Mouse (Mus musculus) lung, adult 18-20 months (tissue): Measurements from ENCODE around the gene Cox7b.
"Not testable (repeated sequence)": the region's sequence is repeated elsewhere in the genome, so short reads cannot be mapped to it uniquely, and the experiment has no call there.

Experiments used
- DNase-seq, 2 experiments: peaks; one replicate each; pipeline ENCODE4 v3.0.0; 2022; ENCODE audit warnings: mixed read lengths in 2 of 2

The Cox7b gene

GRCm38 (mm10) chrX:106015571-106016322, at the start of gene Cox7b:
Gene Cox7b (plus strand): TSS chrX:106015700.
- DNase-seq: peak; percentile 70 to 84

- no peak for DNase-seq
Measured at GRCm38 (mm10) chrX:106001605-106002004, 13.9 kb upstream of the Cox7b start.

GRCm38 (mm10) chrX:106010762-106011161, 4.7 kb upstream of the Cox7b start:
- no peak for DNase-seq

- DNase-seq: peak; percentile 91 to 92
Measured at GRCm38 (mm10) chrX:106011465-106012159, 3.9 kb upstream of the Cox7b start, which contains the start of gene Magt1. Gene Magt1 (minus strand): TSS chrX:106011906.

- DNase-seq: no peak
Measured at GRCm38 (mm10) chrX:106012559-106012958, 2.9 kb upstream of the Cox7b start.

- peak; percentile 21 to 50 for DNase-seq
Measured at GRCm38 (mm10) chrX:106013217-106013616, 2.3 kb upstream of the Cox7b start.

GRCm38 (mm10) chrX:106014741-106015377, 641 bp upstream of the Cox7b start:
- DNase-seq: not testable (repeated sequence)

GRCm38 (mm10) chrX:106017102-106017501, 1.6 kb downstream of the Cox7b start:
- no peak for DNase-seq

- DNase-seq: no peak
Measured at GRCm38 (mm10) chrX:106017516-106017915, 2.0 kb downstream of the Cox7b start.

- DNase-seq: peak; percentile 93 to 94
Measured at GRCm38 (mm10) chrX:106026418-106027342, 11.2 kb downstream of the Cox7b start, which contains the start of gene Atp7a. Gene Atp7a (plus strand): TSS chrX:106027276.

GRCm38 (mm10) chrX:106027343-106027674, 11.8 kb downstream of the Cox7b start:
- DNase-seq: no peak

GRCm38 (mm10) chrX:106030176-106030575, 14.7 kb downstream of the Cox7b start:
- no peak for DNase-seq

GRCm38 (mm10) chrX:106031124-106031523, 15.6 kb downstream of the Cox7b start:
- DNase-seq: no peak

- no peak for DNase-seq
Measured at GRCm38 (mm10) chrX:106035727-106036126, 20.2 kb downstream of the Cox7b start.

- DNase-seq: no peak
Measured at GRCm38 (mm10) chrX:106037185-106037752, 21.8 kb downstream of the Cox7b start.

GRCm38 (mm10) chrX:106043863-106044617, 28.5 kb downstream of the Cox7b start:
- DNase-seq: peak in 1 of 2 experiments; percentile 18

- peak in 1 of 2 experiments; percentile 31 for DNase-seq
Measured at GRCm38 (mm10) chrX:106045455-106045854, 30.0 kb downstream of the Cox7b start.

- no peak for DNase-seq
Measured at GRCm38 (mm10) chrX:106045928-106046327, 30.4 kb downstream of the Cox7b start.

GRCm38 (mm10) chrX:106048191-106048590, 32.7 kb downstream of the Cox7b start:
- no peak for DNase-seq
